Mouse (Mus musculus) layer of hippocampus, adult 9-11 months (tissue): ENCODE data around the gene Notum.

Experiments used
- DNase-seq: peaks from one replicate; pipeline ENCODE4 v3.0.0; 2022

The Notum gene

DNA sequence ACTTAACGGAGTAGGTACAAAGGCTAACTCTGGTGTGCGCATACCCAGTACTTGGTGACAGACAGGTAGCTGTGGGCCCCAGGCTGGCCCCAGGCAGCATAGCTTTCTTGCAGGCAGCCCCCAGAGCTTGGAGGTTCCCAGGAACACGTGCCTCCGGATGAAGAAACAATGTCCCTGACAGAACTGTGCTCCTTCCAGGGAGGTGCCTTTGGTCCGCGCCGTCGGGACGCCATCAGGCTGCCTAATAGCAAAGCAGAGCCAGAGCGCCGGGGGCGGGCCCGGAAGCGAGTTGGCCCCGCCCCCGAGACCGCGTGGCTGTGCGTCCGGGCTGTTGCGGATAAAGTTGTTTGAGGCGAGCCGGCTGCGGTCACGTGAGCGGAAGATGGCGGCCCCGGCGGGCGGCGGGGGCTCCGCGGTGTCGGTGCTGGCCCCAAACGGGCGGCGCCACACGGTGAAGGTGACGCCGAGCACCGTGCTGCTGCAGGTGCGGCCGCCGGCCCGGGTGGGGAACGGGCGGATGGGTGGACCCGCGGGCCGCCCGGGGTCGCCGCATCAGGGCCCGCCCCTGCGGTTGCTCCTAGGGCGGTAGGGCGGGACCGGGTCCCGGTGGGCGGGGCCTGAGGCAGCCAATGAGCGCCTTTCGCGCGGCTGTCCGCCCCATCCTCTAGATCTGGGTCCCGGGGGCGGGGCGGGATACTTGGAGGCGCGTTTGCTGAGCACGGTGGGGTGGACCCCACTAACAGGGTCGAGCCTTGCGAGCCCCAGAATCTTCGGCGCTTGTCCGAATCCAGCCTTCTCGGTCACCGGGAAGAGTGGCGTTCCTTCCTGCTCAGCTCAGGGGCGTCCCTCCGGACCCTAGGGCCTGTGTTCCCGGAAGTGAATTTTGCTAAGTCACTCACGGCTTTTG is 12.0 kb upstream of the Notum start, which contains the start of gene Aspscr1:
Aspscr1 (plus strand) TSS at position 287 of the 907 bp plus-strand sequence.
- peak; percentile 93 for DNase-seq

DNA sequence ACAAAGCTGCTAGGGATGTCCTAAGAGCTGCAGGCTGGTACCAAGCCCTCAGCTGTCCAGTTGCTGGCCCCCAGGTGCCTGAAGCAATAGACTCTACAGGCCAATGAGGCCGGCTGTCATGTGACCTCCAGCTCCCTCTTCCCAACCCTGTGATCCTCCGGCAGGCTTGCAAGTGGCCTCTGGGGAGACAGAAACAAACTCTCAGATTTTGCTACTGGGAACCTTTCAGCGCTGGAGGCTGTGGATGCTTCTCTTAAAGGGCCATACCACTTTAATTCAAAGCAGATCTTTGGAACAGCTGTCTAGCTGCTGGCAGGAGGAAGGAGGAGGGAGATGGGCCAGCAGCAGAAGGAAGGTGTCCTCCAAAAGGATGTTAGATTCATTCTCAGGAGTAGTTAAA is 5.6 kb upstream of the Notum start:
- no peak for DNase-seq

DNA sequence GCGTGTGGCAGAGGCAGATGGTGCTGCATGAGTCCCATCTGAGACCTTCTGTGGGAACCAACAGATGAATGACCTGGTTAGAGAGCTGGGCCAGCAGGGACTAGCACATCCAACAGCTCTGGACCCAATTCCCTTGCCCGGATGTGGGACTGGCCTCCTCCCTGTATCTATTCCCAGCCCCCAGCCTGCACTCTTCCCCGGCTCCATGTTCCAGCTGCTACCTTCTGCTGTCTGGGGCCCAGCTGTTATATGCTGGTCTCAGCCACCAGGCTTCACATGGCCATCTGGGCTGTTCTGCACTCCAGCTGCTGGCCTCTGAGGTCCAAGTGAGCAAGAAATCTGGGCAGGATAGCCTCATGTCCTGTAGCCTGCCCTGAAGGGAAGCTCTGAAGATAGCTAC is 4.4 kb upstream of the Notum start:
- DNase-seq = no peak

DNA sequence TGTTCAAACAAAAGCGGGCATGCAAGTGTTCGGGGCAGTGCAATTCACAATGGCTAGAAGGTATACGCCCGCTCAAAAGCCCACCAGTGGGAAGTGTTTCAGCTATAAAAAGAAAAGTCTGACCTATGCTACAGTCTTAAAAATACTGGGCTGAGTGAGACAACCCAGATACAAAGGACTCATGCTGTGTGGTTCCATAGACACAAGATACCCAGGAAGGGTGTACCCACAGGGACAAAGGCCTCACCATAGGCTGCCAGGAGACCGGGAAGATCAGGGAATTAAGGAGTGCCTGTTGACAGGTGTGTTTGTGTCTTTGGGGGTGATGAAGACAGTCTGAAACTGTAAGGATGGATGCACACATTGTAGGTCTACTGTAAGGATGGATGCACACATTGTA is 2.7 kb upstream of the Notum start:
- no peak for DNase-seq

DNA sequence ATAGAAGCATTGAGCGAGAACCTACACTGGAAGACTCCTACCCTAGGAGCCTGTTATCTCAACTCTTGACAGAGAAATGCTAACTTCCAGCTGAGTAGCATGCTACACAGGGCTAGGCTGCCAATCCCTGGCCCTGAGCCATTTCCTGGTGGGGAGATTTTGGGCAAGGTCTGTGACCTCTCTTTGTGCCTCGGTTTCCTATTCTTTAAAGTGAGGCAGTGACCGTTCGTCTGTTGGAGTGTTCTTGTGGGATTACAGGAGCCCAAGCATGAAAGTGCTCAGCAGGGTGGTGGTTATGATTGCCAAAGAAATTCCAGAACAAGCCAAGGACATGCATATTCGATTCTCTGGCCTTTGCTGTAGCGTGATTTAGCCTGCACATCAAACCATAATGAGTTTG is 1.8 kb upstream of the Notum start:
- DNase-seq = no peak

DNA sequence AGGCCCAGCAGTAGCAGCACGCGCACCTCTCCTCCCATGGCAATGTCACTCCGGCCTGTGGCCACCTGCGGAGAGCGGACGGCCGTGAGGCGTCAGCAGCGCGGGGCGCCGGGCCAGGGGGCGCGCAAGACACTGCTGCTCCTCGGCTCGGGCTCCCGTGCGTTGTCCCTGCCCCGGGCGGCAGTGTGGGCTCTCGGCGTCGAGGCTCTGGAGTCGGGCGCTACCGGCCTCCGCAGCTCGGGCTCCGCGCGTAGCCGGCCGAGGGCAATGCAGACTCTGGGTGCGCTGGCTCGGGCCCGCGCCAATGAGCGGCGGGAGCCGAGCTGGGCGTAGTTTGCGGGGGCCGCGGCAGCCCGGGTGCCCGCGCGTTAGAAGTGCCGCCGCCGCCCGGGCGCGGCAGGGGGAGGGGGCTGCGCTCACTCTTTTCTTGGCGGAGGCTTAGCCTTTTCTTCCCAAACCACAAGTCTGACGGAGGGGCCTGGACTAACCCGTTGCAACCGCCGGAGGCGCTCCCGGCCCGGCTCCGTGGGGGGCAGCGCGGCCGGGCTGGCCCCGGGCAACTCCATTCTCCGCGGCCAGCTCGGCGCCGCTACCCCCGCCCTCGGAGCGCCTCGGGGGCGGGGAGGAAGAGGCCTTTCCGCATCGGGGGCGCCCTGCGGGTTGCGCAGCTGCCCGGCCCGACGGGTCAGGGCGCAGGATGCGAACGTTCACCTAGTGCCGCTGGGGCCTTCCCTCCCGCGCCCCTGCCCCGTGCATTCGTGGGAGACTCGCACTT is 487 bp downstream of the Notum start:
- DNase-seq = no peak

DNA sequence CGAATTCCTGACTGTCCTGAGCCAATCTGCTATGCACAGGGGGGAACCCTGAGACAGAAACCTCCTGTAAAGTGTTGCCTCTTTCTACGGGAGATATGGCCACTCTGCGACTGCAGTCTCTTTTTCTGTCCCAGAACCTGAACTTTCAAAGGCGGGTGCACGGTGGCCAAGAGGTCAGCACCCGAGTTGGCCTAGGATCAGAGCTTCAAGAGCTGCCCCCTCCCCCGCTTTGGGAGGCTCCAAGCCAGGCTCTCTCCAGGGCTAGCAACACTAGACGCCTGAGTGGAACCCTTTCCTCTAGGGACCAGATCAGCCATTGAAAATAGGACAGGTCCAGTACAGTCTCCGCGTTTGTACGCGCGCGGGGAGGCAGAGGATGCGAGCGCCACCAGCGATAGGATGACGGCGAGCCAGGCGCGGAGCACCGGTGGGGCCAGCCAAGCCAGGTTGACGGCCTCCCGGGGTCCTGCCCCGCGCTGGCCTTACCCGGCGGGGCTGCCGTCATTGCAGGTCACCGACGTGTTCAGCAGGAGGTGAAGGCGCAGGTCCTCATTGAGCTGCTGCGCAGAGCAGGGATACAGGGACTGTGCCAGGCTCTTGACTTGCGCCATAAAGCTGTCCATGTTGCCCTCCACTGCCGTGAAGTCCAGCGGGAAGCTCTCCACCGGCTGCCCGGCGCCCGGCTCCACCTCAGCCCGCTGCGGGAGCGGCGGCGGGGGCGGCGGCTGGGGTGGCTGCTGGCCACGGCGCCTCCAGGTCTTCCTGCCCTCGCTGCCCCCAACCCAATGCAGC is 1.3 kb downstream of the Notum start:
- DNase-seq = no peak

DNA sequence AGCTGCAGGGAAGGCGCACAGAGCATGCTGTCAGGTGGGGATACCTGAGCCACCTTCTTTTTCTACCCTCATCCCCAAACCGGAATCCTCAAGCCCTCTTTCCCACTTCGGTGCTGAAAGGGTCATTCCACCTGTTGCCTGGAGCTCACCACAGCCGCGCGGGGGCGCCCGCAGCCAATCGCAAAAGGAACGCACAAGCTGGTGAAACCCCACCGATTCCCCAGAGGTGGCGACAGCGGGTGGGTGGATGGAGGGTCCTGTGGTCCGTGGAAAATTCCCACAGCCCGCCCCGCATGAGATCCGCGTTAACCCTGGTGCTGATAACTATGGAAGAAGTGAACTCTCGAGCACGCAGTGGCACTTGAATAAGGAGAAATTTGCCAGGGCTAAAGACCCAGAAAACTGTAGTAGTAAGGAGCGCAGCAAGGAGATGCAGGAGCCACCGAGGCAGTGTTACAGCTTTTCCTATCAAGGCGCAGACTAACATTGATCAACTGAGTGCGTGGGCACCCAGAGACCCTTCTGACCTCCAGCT is 2.0 kb downstream of the Notum start:
- peak; percentile 60 for DNase-seq

DNA sequence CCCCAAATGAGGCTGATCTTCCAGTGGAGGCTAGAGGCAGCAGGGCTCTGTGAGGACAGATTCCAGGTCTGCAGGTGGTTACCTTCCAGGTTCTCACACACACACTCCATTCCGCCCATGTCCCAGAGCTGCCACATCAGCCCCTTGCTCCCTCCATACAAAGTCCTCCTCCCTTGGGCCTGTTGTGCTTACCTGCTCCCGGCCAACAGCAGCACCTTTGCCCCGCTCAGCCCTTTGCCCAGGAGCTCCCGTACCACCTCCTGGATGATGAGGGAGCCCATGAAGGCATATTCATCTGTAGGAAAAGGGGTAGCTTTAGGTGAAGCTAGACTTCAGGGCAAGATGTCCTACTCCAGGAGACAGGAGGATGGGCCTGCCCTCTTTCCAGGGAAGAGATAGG is 3.7 kb downstream of the Notum start:
- no peak for DNase-seq

DNA sequence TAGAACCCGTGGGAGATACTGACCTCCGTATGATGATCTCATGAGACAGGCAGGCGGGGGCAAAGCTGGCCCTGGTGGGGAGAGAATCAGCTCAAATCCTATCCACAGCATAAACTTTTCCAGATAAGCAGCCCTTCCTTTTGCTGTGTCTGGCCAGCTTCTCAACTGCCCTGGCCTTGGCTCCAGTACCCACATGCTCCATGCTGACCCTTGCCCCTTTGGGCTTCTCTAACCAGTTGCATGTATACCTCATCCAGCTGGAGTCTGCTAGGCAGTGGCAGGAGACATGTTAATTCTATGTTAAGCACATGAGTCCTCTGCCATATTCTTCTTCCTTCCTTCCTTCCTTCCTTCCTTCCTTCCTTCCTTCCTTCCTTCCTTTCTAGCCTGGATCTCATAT is 6.2 kb downstream of the Notum start:
- DNase-seq = no peak

DNA sequence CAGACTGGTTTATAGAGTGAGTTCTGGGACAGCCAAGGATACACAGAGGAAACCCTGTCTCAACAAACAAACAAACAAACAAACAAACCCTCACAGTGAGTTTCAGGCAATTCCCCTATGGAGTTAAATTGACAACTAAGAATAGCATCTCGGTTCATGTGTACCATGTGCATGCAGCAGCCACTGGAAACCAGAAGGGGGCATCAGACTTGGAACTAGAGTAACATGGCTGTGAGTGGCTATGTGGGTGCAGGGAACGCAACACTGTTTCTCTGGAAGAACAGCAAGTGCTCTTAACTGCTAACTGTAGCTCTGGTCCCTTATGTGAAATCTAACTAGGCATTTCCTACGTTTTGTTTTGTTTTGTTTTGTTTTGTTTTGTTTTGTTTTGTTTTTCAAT is 9.1 kb downstream of the Notum start:
- no peak for DNase-seq

DNA sequence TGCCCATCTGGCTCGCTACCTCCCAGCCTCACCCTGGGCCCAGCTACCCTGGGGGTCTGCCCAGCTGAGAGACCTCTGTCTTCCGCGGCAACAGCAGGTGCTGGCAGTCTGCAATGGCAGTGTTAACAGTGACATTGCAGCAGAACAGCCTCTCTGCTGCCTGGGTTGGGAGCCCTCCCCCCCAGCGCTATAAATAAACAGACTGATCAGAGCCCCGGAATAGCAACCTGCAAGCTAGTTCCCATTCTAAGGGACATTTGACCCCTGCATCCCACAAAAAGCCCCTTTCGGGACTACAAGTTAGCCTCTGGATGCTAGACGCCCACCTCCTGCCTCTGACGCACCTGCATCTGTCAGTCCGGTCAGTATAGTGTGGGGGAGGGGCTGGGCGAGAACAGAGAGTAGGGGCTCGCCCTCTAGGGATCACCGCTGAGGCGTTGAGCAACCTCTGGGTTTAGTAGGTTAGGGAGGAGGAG is 12.9 kb downstream of the Notum start, which contains the start of gene Myadml2:
Myadml2 (minus strand) TSS at position 158 of the 476 bp plus-strand sequence.
- peak; percentile 68 for DNase-seq

DNA sequence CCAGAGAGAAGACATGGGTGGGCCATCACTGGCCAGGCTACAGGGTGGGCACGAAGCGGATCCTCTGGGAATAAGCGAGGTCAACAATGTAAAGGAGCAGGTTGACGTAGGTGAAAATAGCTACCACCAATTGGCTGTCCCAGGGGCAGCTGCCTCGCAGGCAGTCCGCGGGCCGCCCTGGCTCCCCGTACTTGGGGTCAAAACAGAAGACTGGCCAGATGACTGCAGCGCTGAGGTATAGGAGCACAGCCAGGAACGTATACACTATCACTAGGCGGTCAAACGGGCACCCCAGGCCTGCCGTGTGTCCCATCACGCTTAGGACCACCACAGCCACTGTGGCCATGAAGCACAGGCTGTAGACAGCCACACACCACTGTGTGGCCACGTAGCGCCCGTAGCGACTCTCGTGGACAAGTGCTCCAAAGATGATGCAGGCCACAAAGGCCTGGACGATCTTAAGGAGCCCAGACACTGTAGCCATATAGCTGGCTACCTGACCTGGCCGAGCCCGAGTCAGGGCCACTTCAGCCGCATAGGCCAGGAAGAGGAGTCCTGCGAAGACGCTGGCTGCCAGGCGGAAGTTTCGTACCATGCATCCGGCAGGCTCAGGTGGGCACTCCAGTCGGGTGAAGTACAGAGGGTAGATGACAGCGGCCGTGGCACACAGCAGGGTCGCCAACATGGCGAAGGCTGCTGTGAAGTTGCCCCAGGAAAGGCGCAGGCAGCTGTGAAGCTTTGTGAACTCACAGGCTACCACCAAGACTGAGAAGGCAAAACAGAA is 13.7 kb downstream of the Notum start:
- DNase-seq = no peak

DNA sequence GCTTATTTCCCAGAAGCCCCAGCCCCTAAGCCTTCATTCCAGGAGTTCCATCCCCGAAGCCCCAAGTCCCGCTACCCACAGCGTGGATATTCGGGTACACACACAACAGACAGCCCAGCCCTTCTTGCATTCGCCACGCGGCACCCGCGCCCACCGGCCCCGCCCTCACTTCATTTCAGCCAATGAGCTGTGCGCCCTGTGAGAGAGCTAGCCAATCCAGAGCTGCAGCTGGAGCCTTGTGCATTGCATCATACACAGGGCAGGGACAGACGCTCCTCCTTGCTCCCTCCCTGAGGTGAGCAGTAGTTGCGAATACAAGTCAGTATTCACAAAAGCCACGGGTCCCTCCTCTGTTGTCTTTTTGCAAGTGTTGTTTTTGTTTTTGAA is 17.4 kb downstream of the Notum start, which contains the start of gene Pycr1:
Pycr1 (minus strand) TSS at position 169 of the 387 bp plus-strand sequence.
- DNase-seq = peak; percentile 93

DNA sequence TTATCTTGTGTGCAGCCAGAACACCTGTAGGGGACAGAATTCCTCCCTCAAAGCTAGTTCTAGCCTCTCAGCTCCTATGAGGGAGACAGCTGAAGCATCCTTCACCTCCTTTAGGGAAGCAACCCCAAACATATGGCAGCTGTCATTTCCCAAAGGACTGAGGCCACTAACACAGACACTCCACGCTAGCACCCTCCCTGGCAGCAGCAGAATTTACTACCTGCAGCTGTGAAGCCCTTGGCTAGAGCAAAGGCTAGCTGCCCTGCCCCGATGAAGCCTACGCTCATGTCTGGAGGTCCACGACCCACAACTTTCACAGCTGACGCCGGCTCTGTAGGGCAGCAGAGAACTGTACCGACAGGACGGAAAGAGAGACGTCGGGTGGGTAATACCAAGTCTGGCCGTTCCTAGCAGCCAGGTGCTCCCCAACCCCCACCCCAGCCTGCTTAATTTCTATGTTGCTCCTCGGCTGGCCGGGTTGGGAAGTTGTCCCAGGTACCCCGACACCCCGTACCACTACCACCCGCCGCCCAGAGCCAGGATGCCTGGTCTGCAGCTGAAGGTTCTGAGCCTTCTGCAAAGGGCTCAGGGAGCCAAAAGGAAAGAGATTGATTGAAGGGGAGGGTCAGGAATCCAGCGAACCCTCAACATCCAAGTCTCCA is 17.9 kb downstream of the Notum start:
- DNase-seq = no peak

DNA sequence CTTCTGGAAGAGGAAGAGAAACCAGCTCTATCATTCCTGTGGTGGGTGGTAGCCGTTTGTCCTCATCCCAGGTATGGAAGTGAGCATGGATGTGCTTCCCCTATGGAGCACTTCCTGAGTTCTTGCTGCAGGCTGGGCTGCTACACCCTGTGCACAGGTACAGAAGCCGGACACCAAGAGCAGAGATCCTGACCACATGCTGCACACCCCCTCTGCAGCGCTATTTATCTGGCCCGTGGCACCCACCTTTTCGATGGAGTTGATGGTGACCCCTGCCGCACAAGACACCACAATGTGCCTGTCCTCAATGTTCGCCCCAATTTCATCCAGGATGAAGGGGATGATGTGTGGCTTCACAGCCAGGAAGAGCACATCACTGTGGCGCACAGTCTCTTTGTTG is 19.1 kb downstream of the Notum start:
- no peak for DNase-seq

DNA sequence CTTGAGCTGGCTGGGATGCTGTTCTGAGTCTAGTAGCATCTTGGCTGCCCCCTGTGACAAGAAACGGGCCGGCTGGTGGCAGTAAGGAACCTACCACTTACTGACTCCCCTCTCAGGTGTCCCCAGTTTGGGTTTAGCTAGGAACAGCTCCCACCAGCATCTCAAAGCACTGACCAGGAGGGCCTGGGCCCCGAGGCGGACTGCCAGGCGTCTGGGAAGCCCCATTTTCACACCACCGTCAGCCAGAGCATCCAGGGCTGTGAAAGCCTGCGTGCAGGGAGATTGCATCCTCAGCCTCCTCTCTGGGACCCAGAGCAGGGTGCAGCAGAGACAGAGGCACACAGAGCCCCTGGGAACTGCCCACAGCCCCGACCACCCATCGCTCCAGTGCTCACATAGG is 19.7 kb downstream of the Notum start:
- DNase-seq = no peak

DNA sequence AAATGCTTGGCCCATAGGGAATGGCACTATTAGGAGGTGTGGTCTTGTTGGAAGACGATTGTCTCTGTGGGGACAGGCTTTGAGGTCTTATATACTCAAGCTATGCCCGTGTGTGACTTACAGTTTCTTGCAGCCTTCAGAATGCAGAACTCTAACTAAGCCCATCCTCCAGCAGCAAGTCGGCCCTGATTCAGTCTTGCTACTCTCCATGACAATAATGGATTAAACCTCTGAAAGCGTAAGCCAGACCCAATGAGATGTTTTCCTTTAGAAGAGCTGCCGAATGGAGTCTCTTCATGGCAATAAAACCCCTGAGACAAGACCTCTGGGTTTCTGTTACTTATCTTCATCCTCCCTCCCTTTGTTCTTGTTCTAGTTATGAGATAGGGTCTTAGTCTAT is 26.2 kb downstream of the Notum start:
- DNase-seq = no peak

DNA sequence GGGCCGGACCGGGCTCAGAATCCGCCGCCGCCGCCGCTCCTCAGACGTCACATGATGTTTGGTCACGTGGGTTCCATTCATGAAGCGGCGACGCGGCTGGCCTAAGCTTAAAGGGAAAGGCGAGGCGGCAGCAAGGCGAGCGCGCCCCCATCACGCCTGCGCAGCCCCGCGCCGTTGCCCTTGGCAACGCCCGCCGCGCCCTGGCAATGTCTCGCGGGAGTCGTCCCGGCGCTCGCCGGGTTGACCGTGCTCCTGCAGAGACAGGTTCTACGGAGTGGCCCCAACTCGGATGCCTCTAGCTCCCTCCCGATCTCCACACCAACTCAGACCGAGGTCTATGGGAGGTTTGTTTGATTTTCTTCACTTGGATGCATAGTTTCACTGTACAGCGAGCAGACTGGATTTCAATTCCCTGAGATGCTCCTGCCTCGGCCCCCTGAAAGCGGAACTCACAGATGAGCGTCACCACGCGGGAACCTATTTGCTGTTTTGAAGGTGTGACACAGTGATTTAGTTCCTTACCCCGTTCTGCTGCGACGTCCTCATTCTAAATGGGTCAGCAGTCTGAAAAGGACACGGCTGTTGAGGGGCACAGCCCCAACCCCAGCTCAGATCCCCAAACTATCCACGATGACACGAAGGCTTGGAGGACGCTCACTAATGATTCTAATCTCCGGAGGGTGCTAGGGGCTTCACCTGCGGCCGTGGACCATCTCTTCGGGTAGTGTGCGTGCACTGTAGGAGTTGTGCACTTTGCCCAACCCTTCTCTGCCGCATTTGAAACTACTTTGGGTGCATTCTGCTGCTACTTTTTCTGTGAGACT is 27.2 kb downstream of the Notum start, which contains the start of gene Mafg:
Mafg (minus strand) TSS at position 81 of the 824 bp plus-strand sequence.
- peak; percentile 96 for DNase-seq
